6 mouse cellular contexts compared by ENCODE assay signal in genomic region chr7:47740064-47740463, GRCm38 (mm10).
DNase-seq lines count a peak whose midpoint lies in the region; ATAC-seq and TF ChIP-seq lines count a peak whose summit lies in the region.
"Not testable (repeated sequence)": the region's sequence is repeated elsewhere in the genome, so short reads cannot be mapped to it uniquely, and the experiment has no call there.

No protein-coding gene starts in this region.

- dilution Hi-C loops in CH12.LX (cut with MboI; ENCODE audit: extremely low pct_ligation_motif_present, extremely low pct_unique_long_range_greater_than_20kb, low sequenced_read_pairs): not testable (repeated sequence)

- TF ChIP-seq RAD21 in CH12.LX (IDR thresholded peaks at IDR 0.05; ENCODE audit: low read depth, low read length): peak; percentile 23

- TF ChIP-seq POLR2A in CH12.LX (IDR thresholded peaks at IDR 0.05; ENCODE audit: low read depth, low read length): not testable (repeated sequence)

- not testable (repeated sequence) for H3K4me1 ChIP-seq in CH12.LX (ENCODE audit: control insufficient read depth in 1 of 2, insufficient read depth in 2 of 2); kidney, postnatal 0 days (replicated peaks; ENCODE audit: insufficient read depth, low read length)

- not testable (repeated sequence) for H3K79me2 ChIP-seq in CH12.LX (replicated peaks; ENCODE audit: control insufficient read depth, extremely low read depth, insufficient read depth, poor library complexity, severe bottlenecking)

- in situ Hi-C loops in CH12.LX (cut with MboI; ENCODE audit: low pct_ligation_motif_present, low pct_unique_long_range_greater_than_20kb, low sequenced_read_pairs): not testable (repeated sequence)

- DNase-seq in CH12.LX (ENCODE audit: extremely low read depth) (peak; percentile 56), NIH3T3 (ENCODE audit: low read depth) (peak; percentile 8)
- DNase-seq in kidney, postnatal 0 days (ENCODE audit: low spot score): not testable (repeated sequence)
- peak; percentile 0 for DNase-seq in ovary, postnatal 14 days (ENCODE audit: low spot score)
- DNase-seq in thymus, postnatal 36 days: peak; percentile 3

- 91% methylated on average over 2 of the region's 2 CpGs for WGBS in kidney, postnatal 0 days

- H3K27ac ChIP-seq in CH12.LX (ENCODE audit: insufficient read depth, low read depth); kidney, postnatal 0 days: not testable (repeated sequence)

- H3K9ac ChIP-seq in CH12.LX (ENCODE audit: insufficient read depth, low read depth); kidney, postnatal 0 days (ENCODE audit: low read depth, low read length): not testable (repeated sequence)

- H3K27me3 ChIP-seq in CH12.LX (replicated peaks); kidney, postnatal 0 days (ENCODE audit: insufficient read depth, low read length): not testable (repeated sequence)

- peak; percentile 94 for ATAC-seq in granulocyte monocyte progenitor cell, adult 5-6 weeks (replicated peaks; ENCODE audit: poor library complexity, severe bottlenecking)
- ATAC-seq in kidney, postnatal 0 days (replicated peaks; ENCODE audit: low FRiP score, low read depth): not testable (repeated sequence)

- not testable (repeated sequence) for H3K9me3 ChIP-seq in CH12.LX (replicated peaks; ENCODE audit: low read length); kidney, postnatal 0 days (replicated peaks; ENCODE audit: low read length)

- H3K4me3 ChIP-seq in CH12.LX (replicated peaks in 1 of 3; ENCODE audit: low read depth in 2 of 3, low read length in 2 of 3, poor library complexity in 1 of 3); kidney, postnatal 0 days (replicated peaks; ENCODE audit: low read depth, low read length): not testable (repeated sequence)

- peak; percentile 9 to 26; a peak in 2 of 4 replicates for TF ChIP-seq CTCF in CH12.LX (conservative IDR thresholded peaks at IDR 0.05 in 1 of 2, IDR thresholded peaks at IDR 0.05 in 1 of 2; ENCODE audit: low read depth in 2 of 2, low read length in 2 of 2)
- TF ChIP-seq CTCF in kidney, postnatal 0 days (IDR thresholded peaks at IDR 0.05; ENCODE audit: low read depth): peak; percentile 12; the same call in 1 of the 2 replicates

- not testable (repeated sequence) for H3K4me2 ChIP-seq in CH12.LX (ENCODE audit: insufficient read depth, low read depth, poor library complexity, severe bottlenecking); kidney, postnatal 0 days (ENCODE audit: low read length)

- not testable (repeated sequence) for H3K36me3 ChIP-seq in CH12.LX (replicated peaks in 1 of 2; ENCODE audit: control insufficient read depth in 1 of 2, insufficient read depth in 1 of 2, low read length in 1 of 2); kidney, postnatal 0 days (ENCODE audit: insufficient read depth, low read length)

- not testable (repeated sequence) for TF ChIP-seq EP300 in CH12.LX (IDR thresholded peaks at IDR 0.05; ENCODE audit: low read length)
